Mouse (Mus musculus): ENCODE data around the gene Chaf1a. TPM values are rescaled to one million over a fixed set of nuclear protein-coding genes. Genes with fewer than 3 reads are reported as not detected.
"Not testable (repeated sequence)": the region's sequence is repeated elsewhere in the genome, so short reads cannot be mapped to it uniquely, and the experiment has no call there.

Chaf1a gene
- total and polyA plus RNA-seq, 3 experiments, result 49.5 to 116 TPM; not detected in 1

DNA sequence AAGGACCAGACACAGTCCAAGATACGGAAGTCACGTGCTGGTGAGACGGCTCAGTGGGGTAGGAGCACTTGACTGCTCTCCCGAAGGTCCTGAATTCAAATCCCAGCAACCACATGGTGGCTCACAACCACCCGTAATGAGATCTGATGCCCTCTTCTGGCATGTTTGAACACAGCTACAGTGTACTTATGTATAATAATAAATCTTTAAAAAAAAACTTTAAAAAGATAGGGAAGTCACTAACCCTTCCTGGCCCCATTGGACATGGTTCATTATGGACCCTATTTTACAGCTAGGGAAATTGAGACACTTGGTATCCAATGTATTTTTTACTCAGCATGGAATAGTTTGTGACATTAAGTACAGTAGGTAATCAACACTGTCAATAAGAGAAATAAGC lies 37.3 kb downstream of the Chaf1a start:
- peaks cover 0 to 24% of the 10 kb centered on the region in 2 experiments; a peak in 3 of 4 replicates for H3K4me1 ChIP-seq (ENCODE audit: control insufficient read depth in 1 of 2, insufficient read depth in 2 of 2, low read length in 2 of 2)
- H3K4me3 ChIP-seq (ENCODE audit: control insufficient read depth in 1 of 2, insufficient read depth in 1 of 2, low read depth in 2 of 2, low read length in 2 of 2), result no peak overlapping the region
- no peaks in the 10 kb centered on the region for H3K27me3 ChIP-seq (ENCODE audit: control insufficient read depth in 1 of 2, insufficient read depth in 2 of 2, low read length in 2 of 2)
- no peak overlapping the region for H3K9ac ChIP-seq (ENCODE audit: control insufficient read depth, low read depth, low read length, poor library complexity, severe bottlenecking)
- no peak overlapping the region for H3K27ac ChIP-seq (ENCODE audit: control insufficient read depth, low read depth, low read length)
- peaks cover 0 to 10% of the 10 kb centered on the region in 2 experiments; a peak in 2 of 4 replicates for H3K36me3 ChIP-seq (ENCODE audit: control insufficient read depth in 1 of 2, insufficient read depth in 2 of 2, low read length in 2 of 2)
- H3K79me2 ChIP-seq (ENCODE audit: control insufficient read depth, insufficient read depth, low read length, poor library complexity), result peaks cover 19% of the 10 kb centered on the region
- TF ChIP-seq MAFK (IDR thresholded peaks at IDR 0.05; ENCODE audit: borderline replicate concordance, low read depth, low read length) (no peak), ZC3H11A (IDR thresholded peaks at IDR 0.05; ENCODE audit: low read depth, low read length) (no peak), USF1 (IDR thresholded peaks at IDR 0.05; ENCODE audit: low read depth, low read length) (peak; percentile 69; the same call in 1 of the 2 replicates), ZNF384 (IDR thresholded peaks at IDR 0.05; ENCODE audit: low read depth, low read length) (peak; percentile 57), CTCF (IDR thresholded peaks at IDR 0.05 in 2 of 3, conservative IDR thresholded peaks at IDR 0.05 in 1 of 3; ENCODE audit: control insufficient read depth in 1 of 3, insufficient read depth in 1 of 3, low read depth in 2 of 3, low read length in 3 of 3, poor library complexity in 1 of 3, severe bottlenecking in 1 of 3) (peak in 1 of 3 experiments; percentile 27; a peak in 1 of 6 replicates), MYC (IDR thresholded peaks at IDR 0.05; ENCODE audit: low read depth, low read length) (0 out of 2 replicates have a peak, but pooled peaks have one; percentile 22), BHLHE40 (IDR thresholded peaks at IDR 0.05; ENCODE audit: borderline replicate concordance, low read depth, low read length) (peak; percentile 17; the same call in 1 of the 2 replicates)
- H3K9me3 ChIP-seq (replicated peaks; ENCODE audit: insufficient read depth, low read length), result no peaks in the 10 kb centered on the region
- DNase-seq (ENCODE audit: low read depth, low spot score), result no peak

DNA sequence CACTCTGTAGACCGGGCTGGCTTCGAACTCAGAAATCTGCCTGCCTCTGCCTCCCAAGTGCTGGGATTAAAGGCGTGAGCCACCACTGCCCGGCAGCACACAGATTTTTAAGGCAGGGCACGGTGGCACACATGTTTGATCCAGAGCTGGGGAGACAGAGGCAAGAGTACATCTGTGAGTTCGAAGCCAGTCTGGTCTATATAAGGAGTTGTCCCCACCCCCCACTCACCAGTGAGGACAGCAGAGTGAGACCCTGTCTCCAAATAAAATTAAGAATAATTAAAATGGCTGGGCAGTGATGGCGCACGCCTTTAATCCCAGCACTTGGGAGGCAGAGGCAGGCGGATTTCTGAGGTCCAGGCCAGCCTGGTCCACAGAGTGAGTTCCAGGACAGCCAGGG lies 38.1 kb downstream of the Chaf1a start:
- not testable (repeated sequence) for DNase-seq (ENCODE audit: low read depth, low spot score); H3K36me3 ChIP-seq (ENCODE audit: control insufficient read depth in 1 of 2, insufficient read depth in 2 of 2, low read length in 2 of 2); H3K27me3 ChIP-seq (ENCODE audit: control insufficient read depth in 1 of 2, insufficient read depth in 2 of 2, low read length in 2 of 2); H3K9me3 ChIP-seq (replicated peaks; ENCODE audit: insufficient read depth, low read length)
- Histone ChIP-seq H3K9ac (ENCODE audit: control insufficient read depth, low read depth, low read length, poor library complexity, severe bottlenecking) (peak overlapping the region; percentile 33; the same call in 1 of the 2 replicates), H3K27ac (ENCODE audit: control insufficient read depth, low read depth, low read length) (peak overlapping the region; percentile 10; the same call in 1 of the 2 replicates), H3K79me2 (ENCODE audit: control insufficient read depth, insufficient read depth, low read length, poor library complexity) (peaks cover 19% of the 10 kb centered on the region), H3K4me3 (ENCODE audit: control insufficient read depth in 1 of 2, insufficient read depth in 1 of 2, low read depth in 2 of 2, low read length in 2 of 2) (peak overlapping the region; percentile 34 to 46), H3K4me1 (ENCODE audit: control insufficient read depth in 1 of 2, insufficient read depth in 2 of 2, low read length in 2 of 2) (peaks cover 0 to 24% of the 10 kb centered on the region in 2 experiments; a peak in 3 of 4 replicates)

DNA sequence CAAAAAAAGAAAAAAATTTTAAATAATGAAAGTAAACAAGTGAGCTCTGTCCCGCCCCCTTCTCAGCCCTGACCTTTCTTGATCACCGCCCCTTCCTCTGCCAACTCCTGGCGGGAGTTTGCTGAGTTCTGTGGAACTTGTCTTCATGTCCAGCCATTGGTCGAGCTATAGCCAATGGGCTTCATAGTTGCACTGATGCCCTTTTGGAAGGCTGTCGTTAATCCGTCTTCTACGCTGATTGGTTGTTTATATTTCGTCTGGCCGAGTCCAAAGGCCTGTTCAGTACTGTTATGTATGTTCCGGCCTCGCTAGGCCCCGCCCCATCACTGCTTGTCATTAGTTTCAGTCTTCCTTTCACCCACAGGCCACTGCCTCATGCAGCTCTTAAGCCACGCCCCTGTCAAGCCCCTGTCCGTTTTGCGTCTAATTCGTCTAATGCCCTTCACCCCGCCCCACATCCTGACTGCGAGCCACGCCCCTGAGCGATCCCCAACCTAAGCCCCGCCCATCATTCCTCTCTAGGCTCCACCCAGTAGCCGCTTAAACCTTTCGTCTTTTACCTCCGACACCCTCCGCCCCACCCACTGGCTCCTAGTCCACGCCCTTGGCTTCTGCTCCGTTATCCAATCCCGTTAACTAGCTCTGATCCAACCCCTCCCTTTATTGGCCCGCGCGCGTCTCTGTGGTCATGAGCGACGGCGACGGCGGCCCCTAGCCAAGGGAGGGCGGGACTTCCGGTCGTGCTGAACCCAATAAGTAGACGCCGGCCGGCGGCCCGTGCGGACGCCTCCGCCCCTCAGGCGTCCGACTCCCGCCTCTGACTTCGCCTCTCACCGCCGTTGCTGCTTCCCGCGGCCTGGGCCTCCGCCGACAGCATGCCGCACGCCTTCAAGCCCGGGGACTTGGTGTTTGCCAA lies 38.9 kb downstream of the Chaf1a start, which contains the start of gene Hdgfl2:
Gene Hdgfl2 (plus strand): TSS at position 755 of the 916 bp plus-strand sequence.
- Histone ChIP-seq H3K36me3 (ENCODE audit: control insufficient read depth in 1 of 2, insufficient read depth in 2 of 2, low read length in 2 of 2) (peaks cover 0 to 10% of the 10 kb centered on the region in 2 experiments; a peak in 2 of 4 replicates), H3K27me3 (ENCODE audit: control insufficient read depth in 1 of 2, insufficient read depth in 2 of 2, low read length in 2 of 2) (no peaks in the 10 kb centered on the region), H3K4me1 (ENCODE audit: control insufficient read depth in 1 of 2, insufficient read depth in 2 of 2, low read length in 2 of 2) (peaks cover 0 to 21% of the 10 kb centered on the region in 2 experiments; a peak in 3 of 4 replicates), H3K9ac (ENCODE audit: control insufficient read depth, low read depth, low read length, poor library complexity, severe bottlenecking) (peak within 1 kb of the TSS; percentile 82), H3K4me3 (ENCODE audit: control insufficient read depth in 1 of 2, insufficient read depth in 1 of 2, low read depth in 2 of 2, low read length in 2 of 2) (peak within 1 kb of the TSS; percentile 63 to 98), H3K9me3 (replicated peaks; ENCODE audit: insufficient read depth, low read length) (no peaks in the 10 kb centered on the region), H3K79me2 (ENCODE audit: control insufficient read depth, insufficient read depth, low read length, poor library complexity) (peaks cover 19% of the 10 kb centered on the region), H3K27ac (ENCODE audit: control insufficient read depth, low read depth, low read length) (peak within 1 kb of the TSS; percentile 10; the same call in 1 of the 2 replicates)
- peak; percentile 100 for DNase-seq (ENCODE audit: low read depth, low spot score)
- TF ChIP-seq TAL1 (IDR thresholded peaks at IDR 0.05; ENCODE audit: low read length) (no peak), ZNF384 (IDR thresholded peaks at IDR 0.05; ENCODE audit: low read depth, low read length) (no peak), GABPA (IDR thresholded peaks at IDR 0.05; ENCODE audit: low read depth, low read length) (no peak), UBTF (IDR thresholded peaks at IDR 0.05; ENCODE audit: borderline replicate concordance, insufficient read depth, low read depth, low read length) (no peak), E2F4 (IDR thresholded peaks at IDR 0.05; ENCODE audit: borderline replicate concordance, low read depth, low read length) (peak; percentile 95), RAD21 (IDR thresholded peaks at IDR 0.05; ENCODE audit: low read depth, low read length) (no peak), POLR2AphosphoS5 (IDR thresholded peaks at IDR 0.05; ENCODE audit: borderline replicate concordance, low read depth, low read length) (no peak), MAFK (IDR thresholded peaks at IDR 0.05; ENCODE audit: borderline replicate concordance, low read depth, low read length) (no peak), NRF1 (IDR thresholded peaks at IDR 0.05; ENCODE audit: insufficient read depth, low read depth, low read length, poor library complexity, severe bottlenecking) (peak; percentile 19; the same call in 1 of the 2 replicates), JUND (IDR thresholded peaks at IDR 0.05; ENCODE audit: low read depth, low read length) (no peak), TBP (IDR thresholded peaks at IDR 0.05; ENCODE audit: low read depth, low read length) (peak; percentile 77), GATA1 (IDR thresholded peaks at IDR 0.05; ENCODE audit: low read depth, low read length) (no peak), BHLHE40 (IDR thresholded peaks at IDR 0.05; ENCODE audit: borderline replicate concordance, low read depth, low read length) (peak; percentile 61; the same call in 1 of the 2 replicates), ZC3H11A (IDR thresholded peaks at IDR 0.05; ENCODE audit: low read depth, low read length) (no peak), ZMIZ1 (IDR thresholded peaks at IDR 0.05; ENCODE audit: low read depth, low read length) (peak; percentile 95), CHD1 (IDR thresholded peaks at IDR 0.05; ENCODE audit: low read depth, low read length) (no peak), SMC3 (IDR thresholded peaks at IDR 0.05; ENCODE audit: low read depth, low read length) (no peak), CHD2 (IDR thresholded peaks at IDR 0.05; ENCODE audit: low read length) (peak; percentile 56), MAX (IDR thresholded peaks at IDR 0.05; ENCODE audit: low read length) (peak; percentile 54)

All from MEL (cell line).